Mouse (Mus musculus): ENCODE results near the gene Prkacb.

DNA sequence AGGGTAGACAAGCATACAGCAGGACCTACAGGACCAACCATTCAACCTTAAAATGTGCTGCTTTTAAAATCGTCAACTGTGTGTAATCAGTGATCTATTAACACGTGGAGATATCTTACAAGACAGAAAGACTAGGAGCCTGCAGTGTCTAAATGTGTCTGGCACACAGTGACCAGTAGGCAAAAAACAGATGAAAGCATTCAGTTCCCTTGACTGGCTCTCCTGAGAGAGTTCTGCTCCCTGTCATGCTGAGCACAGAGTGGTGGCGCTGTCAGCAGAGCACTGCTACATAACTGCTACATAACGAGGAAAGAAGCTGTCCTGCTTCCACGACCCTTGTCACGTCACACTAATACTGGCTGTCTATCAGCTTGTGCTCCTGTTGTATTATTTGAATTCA lies 30.2 kb downstream of the Prkacb start:
- peak; percentile 8 for TF ChIP-seq CTCF (IDR thresholded peaks at IDR 0.05; ENCODE audit: low read depth, low read length)
- no peak for TF ChIP-seq POLR2A (IDR thresholded peaks at IDR 0.05; ENCODE audit: insufficient read depth, low read length)
